Mouse (Mus musculus) heart, postnatal 36 days (tissue): ENCODE data around the gene Prdm10. TPM values are rescaled to one million over a fixed set of nuclear protein-coding genes. Genes with fewer than 3 reads are reported as not detected.
A peak's percentile ranks its signal among the peaks of the same experiment; 100 is the strongest.

Experiments
- DNase-seq, 2 experiments: peaks; one replicate each; pipeline ENCODE4 v3.0.0; 2021 to 2022
- intact Hi-C: fragments of 180-260 bp; cut with DNase I; formaldehyde crosslinking; loops from one replicate; pipeline ENCODE4 v1.15.1; 2025
- total RNA-seq, 2 experiments: library from RNA; stranded (reverse); gene quantifications; 2 replicates each; pipeline ENCODE4 v1.2.3; 2021

Prdm10 gene
- total RNA-seq, 2 experiments from 2014 or later: 4.2 to 4.7 TPM

GRCm38 (mm10) chr9:31348458-31348857, 68.1 kb downstream of the Prdm10 start:
- intact Hi-C loops: loop anchor here (2.0 to 5.0 kb wide), 2 partner anchors 16 to 261 kb away; no protein-coding TSS in a partner anchor
- DNase-seq: no peak

DNA sequence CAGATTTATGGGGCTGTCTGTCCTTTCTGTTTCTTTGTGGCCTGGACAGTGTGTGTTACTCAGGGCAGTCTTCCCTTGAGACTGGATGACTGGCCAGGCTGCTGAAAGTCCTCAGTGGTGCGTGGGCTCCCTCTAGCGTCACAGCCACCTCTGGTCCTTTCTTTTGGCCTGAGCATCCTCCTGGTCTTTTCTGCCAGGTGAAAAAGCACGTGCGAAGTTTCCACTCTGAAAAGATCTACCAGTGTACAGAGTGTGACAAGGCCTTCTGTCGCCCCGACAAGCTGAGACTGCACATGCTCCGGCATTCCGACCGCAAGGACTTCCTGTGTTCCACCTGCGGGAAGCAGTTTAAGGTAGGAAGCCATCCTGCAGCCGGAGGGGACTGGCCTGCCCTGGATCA, 68.6 kb downstream of the Prdm10 start:
- DNase-seq: peak; percentile 68 to 77
- intact Hi-C loops: loop anchor here (1.0 to 5.0 kb wide), 3 partner anchors 16 to 262 kb away; no protein-coding TSS in a partner anchor

GRCm38 (mm10) chr9:31352716-31353115, 72.4 kb downstream of the Prdm10 start:
- intact Hi-C loops: no loop called here
- DNase-seq: no peak

DNA sequence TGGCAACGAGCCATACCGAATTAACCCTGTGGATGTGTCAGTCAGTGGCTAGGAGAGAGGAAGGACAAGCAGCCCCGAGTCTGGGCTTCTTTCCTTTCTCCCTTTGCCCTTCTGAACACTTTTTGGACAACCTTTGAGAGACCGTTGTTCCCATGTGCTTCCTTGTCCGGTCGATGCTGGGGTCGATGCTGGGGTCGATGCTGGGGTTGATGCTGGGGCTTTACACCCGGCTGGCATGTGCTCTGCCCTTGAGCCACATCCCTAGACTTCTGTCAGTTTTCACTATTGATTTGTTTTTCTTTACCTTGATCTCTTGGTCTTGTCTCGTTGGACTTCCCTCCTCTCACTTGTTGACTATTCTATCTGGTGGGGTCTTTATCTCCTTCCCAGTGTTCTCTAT, 73.2 kb downstream of the Prdm10 start:
- intact Hi-C loops: no loop called here
- DNase-seq: no peak

GRCm38 (mm10) chr9:31354051-31354450, 73.7 kb downstream of the Prdm10 start:
- DNase-seq: no peak
- intact Hi-C loops: no loop called here

DNA sequence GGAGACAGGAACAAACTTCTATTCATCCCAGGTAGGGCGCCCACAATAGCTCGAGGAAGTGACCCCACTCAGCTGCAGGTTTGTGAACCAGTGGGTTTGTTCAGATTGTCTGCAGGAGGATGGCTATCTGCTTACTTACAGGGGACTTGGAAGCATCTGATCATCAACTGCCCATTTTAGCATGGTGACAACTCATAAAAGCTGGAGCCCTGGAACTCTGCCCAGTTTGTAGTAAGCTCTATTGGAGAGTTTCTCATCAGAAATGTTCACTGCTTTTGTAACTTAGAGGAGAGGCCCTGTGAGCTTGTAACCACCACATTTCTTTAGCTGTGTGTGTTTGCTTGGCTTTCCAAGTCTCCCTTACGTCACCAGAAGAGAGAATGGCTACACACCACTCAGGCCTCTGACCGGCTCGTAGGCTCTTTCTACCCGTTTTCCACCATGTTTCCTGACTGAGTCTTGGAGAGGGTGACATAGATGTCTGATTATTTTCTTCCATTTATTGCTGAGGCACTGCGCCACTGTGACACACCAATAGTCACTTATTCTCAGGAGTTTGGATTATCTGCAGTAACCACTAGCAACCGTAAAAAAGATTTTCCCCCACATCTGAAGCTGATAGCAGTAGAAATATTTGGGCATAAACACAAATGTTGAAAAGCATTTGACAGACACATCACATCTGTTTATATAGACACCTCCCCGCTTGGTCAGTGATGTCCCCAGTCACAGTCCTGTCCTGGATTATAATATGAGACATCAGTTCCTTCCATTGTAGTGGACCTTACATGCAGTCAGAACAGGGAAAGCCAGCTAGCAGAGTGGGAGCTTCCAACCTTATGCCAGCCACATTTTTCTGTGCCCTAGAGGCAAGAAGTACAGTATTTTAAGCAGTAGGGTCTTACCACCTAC, 83.6 kb downstream of the Prdm10 start:
- no peak for DNase-seq
- intact Hi-C loops: no loop called here

DNA sequence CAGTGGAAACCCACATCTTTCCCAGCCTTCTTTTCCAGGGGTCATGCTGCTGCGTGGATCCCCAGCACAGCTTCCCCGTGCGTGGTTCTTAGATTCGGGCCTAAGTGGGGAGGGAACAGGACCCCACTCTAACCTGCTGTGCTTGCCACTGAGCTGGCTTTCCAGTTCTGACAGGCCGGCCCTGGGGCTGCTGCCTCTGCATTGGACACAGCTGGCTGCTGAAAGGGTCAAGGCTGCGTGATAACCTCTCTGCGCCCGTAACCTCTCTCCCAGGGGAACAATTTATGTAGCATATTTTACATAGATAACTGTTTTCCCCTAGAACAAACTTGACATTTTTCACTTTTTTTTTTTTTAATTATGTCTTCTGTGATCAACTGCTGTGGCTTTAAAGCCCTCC, 84.7 kb downstream of the Prdm10 start:
- intact Hi-C loops: no loop called here
- no peak for DNase-seq

DNA sequence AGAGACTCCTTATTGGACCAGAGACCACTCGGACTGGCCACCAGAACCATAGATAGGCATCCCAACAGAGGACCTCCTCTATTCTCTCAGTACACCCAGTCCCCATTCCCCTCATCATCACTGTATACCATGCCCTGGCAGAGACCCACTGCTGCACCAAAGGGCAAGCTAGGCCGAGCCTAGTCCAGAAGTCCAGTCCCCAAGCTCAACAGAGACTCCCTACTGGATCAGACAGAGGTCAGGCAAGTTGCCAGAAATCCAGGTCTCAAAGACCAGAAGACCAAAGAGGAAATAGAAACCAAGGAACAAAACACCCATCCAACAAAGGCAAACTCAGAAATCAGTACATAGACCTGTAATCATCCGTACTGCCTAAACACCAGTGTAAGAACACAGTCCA, 91.4 kb downstream of the Prdm10 start:
- intact Hi-C loops: no loop called here

DNA sequence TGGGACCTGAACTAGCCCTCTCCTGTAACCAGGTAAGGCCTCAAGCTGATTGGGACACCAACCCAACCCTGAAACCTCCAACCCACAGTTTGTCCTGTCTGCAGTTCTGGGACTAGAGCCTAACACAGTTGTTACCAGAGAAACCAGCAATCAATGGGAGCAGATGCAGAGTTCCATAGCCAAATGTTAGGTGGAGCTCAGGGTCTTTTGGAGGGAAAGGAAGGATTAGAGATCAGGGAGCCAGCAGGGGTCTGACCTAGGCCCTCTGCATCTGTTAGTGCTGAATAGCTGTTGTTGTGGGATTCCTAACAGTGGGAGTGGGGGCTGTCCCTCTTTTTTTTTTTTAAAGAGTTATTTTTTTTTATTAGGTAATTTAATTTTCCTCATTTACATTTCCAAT, 96.3 kb downstream of the Prdm10 start:
- no peak for DNase-seq
- intact Hi-C loops: no loop called here

More for the DNA sequence above, 91.4 kb downstream of the Prdm10 start:
- DNase-seq: no peak

DNA sequence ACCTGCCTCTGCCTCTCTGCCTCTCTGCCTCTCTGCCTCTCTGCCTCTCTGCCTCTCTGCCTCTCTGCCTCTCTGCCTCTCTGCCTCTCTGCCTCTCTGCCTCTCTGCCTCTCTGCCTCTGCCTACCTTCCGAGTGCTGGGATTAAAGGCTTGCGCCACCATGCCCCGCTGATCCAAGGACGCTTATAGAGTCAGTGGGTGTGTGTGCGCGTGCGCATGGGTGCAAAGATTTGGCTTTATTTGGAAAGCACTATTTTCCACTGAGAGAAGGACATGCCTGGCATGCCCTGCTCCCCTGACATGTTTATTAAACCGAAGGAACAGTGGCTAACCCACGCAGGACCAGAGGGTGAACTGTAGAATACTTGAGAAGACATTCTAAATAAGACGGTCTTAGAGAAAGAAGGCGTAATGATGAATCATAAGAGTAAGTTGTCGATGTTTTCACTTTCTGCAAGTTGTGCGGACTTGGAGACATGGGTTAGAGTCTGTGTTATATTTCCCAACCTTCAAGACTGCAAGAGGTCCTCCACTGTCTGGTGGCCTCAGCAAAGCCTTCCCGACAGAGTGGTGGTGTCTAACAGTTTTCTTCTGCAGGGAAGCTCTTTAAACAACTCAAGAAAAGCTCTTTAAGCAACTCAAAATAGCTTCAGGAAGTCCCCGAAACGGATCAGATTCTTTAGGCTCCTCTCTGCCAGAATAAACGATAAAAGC, 104.6 kb downstream of the Prdm10 start:
- no peak for DNase-seq
- intact Hi-C loops: no loop called here

- intact Hi-C loops: no loop called here
- DNase-seq: peak in 1 of 2 experiments; percentile 11
These were observed 105.1 kb downstream of the Prdm10 start for GRCm38 (mm10) chr9:31385500-31385869.

DNA sequence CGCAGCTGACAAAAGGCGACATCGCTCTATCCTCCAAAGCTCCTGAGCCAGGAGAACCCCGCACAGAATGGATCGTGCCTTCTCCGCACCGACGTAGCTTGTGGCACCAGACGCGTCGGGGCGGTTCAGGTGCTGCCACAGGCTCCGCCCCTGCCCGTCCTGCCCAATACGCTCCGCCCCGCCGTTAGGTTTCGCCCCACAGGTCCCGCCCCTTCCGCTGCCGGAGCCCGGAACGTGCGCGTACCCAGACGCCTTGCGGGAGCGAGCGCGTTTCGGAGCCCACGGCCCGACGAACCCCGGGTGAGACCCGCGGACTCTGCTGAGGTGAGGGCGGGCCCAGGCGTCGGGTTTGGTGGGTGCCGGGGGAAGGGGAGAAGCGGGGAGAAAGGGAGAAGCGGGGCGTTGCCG, 105.6 kb downstream of the Prdm10 start, which contains the start of gene Nfrkb:
Nfrkb (plus strand) TSS at position 246 of the 408 bp plus-strand sequence.
- intact Hi-C loops: no loop called here

GRCm38 (mm10) chr9:31386368-31387180, 106.2 kb downstream of the Prdm10 start:
- no peak for DNase-seq
- intact Hi-C loops: no loop called here

More for the DNA sequence above, 105.6 kb downstream of the Prdm10 start, which contains the start of gene Nfrkb:
- DNase-seq: peak; percentile 95 to 96

GRCm38 (mm10) chr9:31387206-31387605, 106.9 kb downstream of the Prdm10 start:
- intact Hi-C loops: no loop called here
- no peak for DNase-seq

DNA sequence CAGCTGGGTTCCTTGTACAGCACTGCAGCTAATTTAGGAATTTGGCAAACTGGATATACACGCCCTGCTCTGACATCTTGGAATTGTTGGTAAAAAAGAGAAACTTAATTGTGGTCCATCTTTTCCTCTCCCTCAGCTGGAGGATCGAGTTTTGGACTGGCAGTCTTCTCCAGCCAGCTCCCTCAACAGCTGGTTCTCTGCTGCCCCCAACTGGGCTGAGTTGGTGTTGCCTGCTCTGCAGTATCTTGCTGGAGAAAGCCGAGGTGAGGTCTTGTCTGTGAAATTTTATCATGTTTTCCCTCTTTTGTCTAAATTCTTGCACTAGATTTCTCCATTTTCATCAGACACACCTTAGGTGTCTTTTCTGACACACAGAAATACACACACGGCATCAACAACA, 120.1 kb downstream of the Prdm10 start:
- DNase-seq: peak; percentile 66 to 81
- intact Hi-C loops: loop anchor here (5.0 kb wide), 2 partner anchors 142 to 248 kb away; no protein-coding TSS in a partner anchor

GRCm38 (mm10) chr9:31404311-31404710, 124.0 kb downstream of the Prdm10 start:
- intact Hi-C loops: loop anchor here (5.0 kb wide), 2 partner anchors 138 to 252 kb away; no protein-coding TSS in a partner anchor
- no peak for DNase-seq

DNA sequence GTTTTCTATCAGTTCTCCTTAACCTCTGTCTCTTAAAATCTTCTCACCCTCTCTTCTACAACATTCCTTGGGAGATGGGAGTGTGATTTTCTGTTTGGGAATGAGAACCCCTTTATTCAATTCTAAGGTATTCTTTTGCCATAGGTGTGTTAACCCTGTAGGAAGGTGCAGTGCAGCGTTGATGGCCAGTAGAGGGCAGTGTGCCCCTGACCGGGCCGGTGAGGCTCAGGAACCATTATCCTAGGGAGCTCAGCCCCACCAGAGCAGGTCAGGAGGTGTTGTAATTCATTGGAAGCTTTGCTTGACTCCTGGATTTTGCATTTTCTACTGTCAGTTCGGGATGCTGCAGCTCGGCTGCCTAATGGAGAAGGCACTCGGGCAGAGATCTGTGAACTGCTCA, 124.9 kb downstream of the Prdm10 start:
- peak in 1 of 2 experiments; percentile 12 for DNase-seq
- intact Hi-C loops: no loop called here

DNA sequence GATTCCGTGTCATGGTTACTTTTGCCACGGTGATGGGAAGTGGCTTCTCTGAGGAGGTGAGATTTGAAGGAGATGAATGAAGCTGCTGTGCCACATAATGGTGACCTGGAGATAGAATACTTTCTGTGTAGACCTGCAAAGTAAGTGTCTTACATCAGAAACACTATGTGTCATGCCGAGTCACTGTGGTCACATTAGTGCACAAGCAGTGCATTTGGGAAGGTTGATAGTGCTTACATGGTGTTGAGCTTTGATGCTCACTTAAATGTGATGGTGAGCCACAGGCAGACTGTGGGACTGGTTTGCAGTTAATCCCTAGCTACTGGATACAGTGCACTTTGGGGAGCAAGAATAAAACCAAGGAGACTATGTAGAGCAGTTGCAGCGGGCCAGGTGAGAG, 131.8 kb downstream of the Prdm10 start:
- DNase-seq: no peak
- intact Hi-C loops: no loop called here

- intact Hi-C loops: no loop called here
- no peak for DNase-seq
These were observed 138.5 kb downstream of the Prdm10 start for GRCm38 (mm10) chr9:31418821-31419220.

DNA sequence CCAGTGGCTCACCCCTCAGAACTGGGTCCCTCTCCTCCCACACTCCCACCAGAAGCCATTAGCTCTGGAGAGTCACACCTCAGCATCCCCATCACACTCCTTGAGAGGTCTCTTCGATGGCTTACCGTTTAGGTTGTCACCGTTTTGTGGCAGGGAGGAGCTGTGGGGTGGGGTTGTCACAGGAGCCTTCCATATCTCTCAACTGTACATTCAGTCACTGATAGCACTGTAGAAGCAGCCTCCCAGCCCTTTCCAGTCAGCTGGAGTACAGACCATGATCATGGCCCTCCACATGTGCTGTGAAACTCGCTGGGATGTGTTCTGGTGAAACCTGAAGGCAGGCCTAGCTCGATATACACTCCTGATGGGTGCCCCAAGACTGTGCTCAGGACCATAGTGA, 141.8 kb downstream of the Prdm10 start:
- DNase-seq: no peak
- intact Hi-C loops: no loop called here
